Mouse (Mus musculus) hindbrain, embryonic 16.5 days (tissue): ENCODE measurements around the gene Hyls1. TPM values are rescaled to one million over a fixed set of nuclear protein-coding genes. Genes with fewer than 3 reads are reported as not detected.

Source experiments
- ATAC-seq: fragments of 200-750 bp; cut with Nextera tagmentation; 2 replicates; pipeline ENCODE4 v1.8.0; 2017; ENCODE audit warnings: moderate TSS enrichment, moderate library complexity
- H3K27ac ChIP-seq: fragments of 300-500 bp; sonication (generic); 2 replicates; pipeline ENCODE4 v1.5.1; 2014; ENCODE audit warnings: low read depth, mild to moderate bottlenecking, control low read depth, low read length, moderate library complexity
- H3K27me3 ChIP-seq: fragments of 300-500 bp; sonication (generic); replicated peaks from 2 replicates; pipeline ENCODE4 v1.6.1; 2014; ENCODE audit warnings: low read length; ENCODE audit not compliant: control insufficient read depth, insufficient read depth
- H3K36me3 ChIP-seq: fragments of 300-500 bp; sonication (generic); 2 replicates; pipeline ENCODE4 v1.6.1; 2014; ENCODE audit warnings: mild to moderate bottlenecking, low read length, moderate library complexity, mixed read lengths; ENCODE audit not compliant: control insufficient read depth, insufficient read depth
- H3K4me1 ChIP-seq: fragments of 300-500 bp; sonication (generic); 2 replicates; pipeline ENCODE4 v1.6.1; 2014; ENCODE audit warnings: low read depth, low read length; ENCODE audit not compliant: control insufficient read depth, insufficient read depth
- H3K4me2 ChIP-seq: fragments of 300-500 bp; sonication (generic); 2 replicates; pipeline ENCODE4 v1.6.1; 2014; ENCODE audit warnings: mild to moderate bottlenecking, low read length, control low read depth, moderate library complexity
- H3K4me3 ChIP-seq: fragments of 300-500 bp; sonication (generic); 2 replicates; pipeline ENCODE4 v1.5.1; 2014; ENCODE audit warnings: mild to moderate bottlenecking, low read length, control low read depth, moderate library complexity
- H3K9ac ChIP-seq: fragments of 300-500 bp; sonication (generic); 2 replicates; pipeline ENCODE4 v1.6.1; 2014; ENCODE audit warnings: low read depth, mild to moderate bottlenecking, control low read depth, low read length, moderate library complexity
- H3K9me3 ChIP-seq: fragments of 300-500 bp; sonication (generic); 2 replicates; pipeline ENCODE4 v1.6.1; 2014; ENCODE audit warnings: mild to moderate bottlenecking, low read length, moderate library complexity; ENCODE audit not compliant: control insufficient read depth
- WGBS: fragments of 180-500 bp; shearing (Covaris S2); extraction: QIAGEN DNeasy Blood & Tissue Kit; methylation state at CpG from one replicate; pipeline ENCODE4 v1.1.7; 2014; 5-methylcytosine and 5-hydroxymethylcytosine counted together
- polyA plus RNA-seq: library from polyadenylated mRNA; unstranded; fragments of >200 nt; fragmentation: Nextera tagmentation; extraction: Ambion mirVana; gene quantifications from 2 replicates; pipeline ENCODE4 v1.2.1, GENCODE M21; 2015

The Hyls1 gene
- polyA plus RNA-seq, 1 experiment from 2014 or later, result 14.8 TPM

DNA sequence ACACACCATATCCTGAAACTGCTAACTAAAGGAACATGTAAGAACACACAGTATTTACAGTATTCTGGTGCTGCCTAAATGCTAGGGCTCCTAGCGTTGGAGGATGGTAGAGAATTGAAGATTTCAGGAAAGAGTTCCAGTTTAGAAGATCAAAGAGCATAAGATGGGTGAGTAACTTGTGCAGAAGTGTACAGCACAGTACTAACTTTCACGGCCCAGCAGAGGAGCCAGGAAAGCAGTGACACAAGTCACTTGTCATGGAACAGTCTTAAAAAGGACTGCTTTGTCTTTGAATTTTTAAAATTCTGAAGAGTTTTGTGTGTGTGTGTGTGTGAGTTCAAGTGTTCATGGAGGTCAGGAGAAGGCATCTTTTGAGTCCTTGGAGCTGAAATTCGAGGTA is 2.2 kb downstream of the Hyls1 start:
- Histone ChIP-seq H3K9ac (no peak overlapping the region), H3K4me2 (no peak overlapping the region), H3K27ac (no peak overlapping the region), H3K27me3 (no peaks in the 10 kb centered on the region), H3K9me3 (no peaks in the 10 kb centered on the region), H3K4me3 (no peak overlapping the region), H3K36me3 (peaks cover 14% of the 10 kb centered on the region), H3K4me1 (peaks cover 4% of the 10 kb centered on the region)
- no peak for ATAC-seq
- WGBS, result 83% methylated on average over 3 of the region's 3 CpGs

DNA sequence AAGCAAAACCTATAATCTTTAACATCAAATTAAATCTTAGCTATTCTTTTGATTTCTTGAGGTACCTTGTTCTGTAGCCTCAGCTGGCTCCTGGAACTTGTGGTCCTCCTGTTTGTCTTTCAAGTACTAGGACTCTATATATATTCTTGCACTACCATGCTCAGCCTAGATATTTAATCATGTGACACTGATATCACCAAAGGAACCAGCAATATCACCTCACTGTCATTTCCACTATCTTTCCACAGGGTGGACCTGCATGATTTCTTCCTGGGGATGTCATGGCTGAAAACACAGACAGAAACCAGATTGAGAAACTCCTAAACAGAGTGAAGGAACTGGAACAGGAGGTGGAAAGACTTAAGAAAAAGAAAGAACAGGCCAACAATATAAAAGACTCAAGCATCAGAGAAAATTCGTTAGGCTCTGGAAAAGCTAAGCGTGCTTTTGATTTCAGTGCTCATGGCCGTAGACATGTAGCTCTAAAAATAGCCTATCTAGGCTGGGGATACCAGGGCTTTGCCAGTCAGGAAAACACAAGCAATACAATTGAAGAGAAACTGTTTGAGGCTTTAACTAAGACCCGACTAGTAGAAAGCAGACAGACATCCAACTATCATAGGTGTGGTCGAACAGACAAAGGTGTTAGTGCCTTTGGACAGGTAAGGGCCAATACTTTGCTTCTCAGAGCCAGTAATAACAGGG is 5.5 kb downstream of the Hyls1 start:
- peaks cover 23% of the 10 kb centered on the region for H3K36me3 ChIP-seq
- no peak for ATAC-seq
- 93% methylated on average over 5 of the region's 5 CpGs for WGBS

DNA sequence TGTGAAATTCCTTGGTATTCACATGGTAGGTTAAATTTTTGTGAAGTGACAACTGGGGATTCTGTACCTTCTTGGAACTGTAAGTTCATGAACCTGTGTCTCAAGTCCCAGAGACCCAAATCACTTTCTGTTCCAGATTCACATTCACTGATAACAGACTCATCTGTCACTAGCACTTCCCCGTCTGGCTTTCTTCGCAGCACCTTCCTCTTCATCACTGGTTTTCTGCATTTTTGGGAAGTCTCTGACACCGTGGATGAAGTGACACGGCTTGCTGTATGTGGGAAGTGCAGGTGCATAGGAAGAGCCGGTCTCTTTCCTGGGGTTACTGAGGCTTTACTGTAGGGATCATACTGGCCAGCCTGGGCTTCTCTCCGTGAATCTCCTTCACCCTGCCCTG is 8.6 kb downstream of the Hyls1 start:
- no peak overlapping the region for H3K9ac ChIP-seq
- H3K4me2 ChIP-seq, result no peak overlapping the region
- H3K27me3 ChIP-seq, result no peaks in the 10 kb centered on the region
- no peak overlapping the region for H3K27ac ChIP-seq
- peaks cover 11% of the 10 kb centered on the region for H3K4me1 ChIP-seq
- H3K9me3 ChIP-seq, result no peaks in the 10 kb centered on the region
- H3K4me3 ChIP-seq, result no peak overlapping the region
- 91% methylated on average over 6 of the region's 6 CpGs for WGBS
- ATAC-seq, result no peak
- peaks cover 21% of the 10 kb centered on the region for H3K36me3 ChIP-seq

More for the DNA sequence above, 5.5 kb downstream of the Hyls1 start:
- Histone ChIP-seq H3K4me1 (peaks cover 11% of the 10 kb centered on the region), H3K4me3 (no peak overlapping the region), H3K9ac (no peak overlapping the region), H3K4me2 (no peak overlapping the region), H3K9me3 (no peaks in the 10 kb centered on the region), H3K27ac (no peak overlapping the region), H3K27me3 (no peaks in the 10 kb centered on the region)

DNA sequence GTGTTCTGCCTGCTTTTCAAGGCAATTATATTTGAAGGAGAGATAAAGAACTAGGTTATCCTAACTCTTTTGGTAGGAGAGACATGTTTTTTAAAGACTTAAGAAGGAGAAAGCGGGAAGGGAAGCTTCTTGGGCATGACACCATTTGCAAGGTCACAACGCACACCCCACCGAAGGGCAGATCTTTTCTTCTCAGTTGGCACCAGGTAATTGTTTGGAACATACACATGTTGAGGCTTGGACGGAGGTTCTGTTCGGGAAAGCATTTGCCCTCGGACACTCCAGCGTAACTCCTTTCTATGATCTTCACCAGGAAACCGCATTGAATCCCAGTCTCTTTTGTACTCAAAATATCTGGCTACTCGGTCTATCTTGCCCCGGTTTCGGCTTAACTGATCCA is 9.1 kb downstream of the Hyls1 start:
- H3K9ac ChIP-seq, result no peak overlapping the region
- no peaks in the 10 kb centered on the region for H3K9me3 ChIP-seq
- no peaks in the 10 kb centered on the region for H3K27me3 ChIP-seq
- H3K27ac ChIP-seq, result no peak overlapping the region
- no peak overlapping the region for H3K4me3 ChIP-seq
- H3K36me3 ChIP-seq, result peaks cover 21% of the 10 kb centered on the region
- peaks cover 11% of the 10 kb centered on the region for H3K4me1 ChIP-seq
- WGBS, result 96% methylated on average over 11 of the region's 11 CpGs
- H3K4me2 ChIP-seq, result no peak overlapping the region
- ATAC-seq, result no peak

DNA sequence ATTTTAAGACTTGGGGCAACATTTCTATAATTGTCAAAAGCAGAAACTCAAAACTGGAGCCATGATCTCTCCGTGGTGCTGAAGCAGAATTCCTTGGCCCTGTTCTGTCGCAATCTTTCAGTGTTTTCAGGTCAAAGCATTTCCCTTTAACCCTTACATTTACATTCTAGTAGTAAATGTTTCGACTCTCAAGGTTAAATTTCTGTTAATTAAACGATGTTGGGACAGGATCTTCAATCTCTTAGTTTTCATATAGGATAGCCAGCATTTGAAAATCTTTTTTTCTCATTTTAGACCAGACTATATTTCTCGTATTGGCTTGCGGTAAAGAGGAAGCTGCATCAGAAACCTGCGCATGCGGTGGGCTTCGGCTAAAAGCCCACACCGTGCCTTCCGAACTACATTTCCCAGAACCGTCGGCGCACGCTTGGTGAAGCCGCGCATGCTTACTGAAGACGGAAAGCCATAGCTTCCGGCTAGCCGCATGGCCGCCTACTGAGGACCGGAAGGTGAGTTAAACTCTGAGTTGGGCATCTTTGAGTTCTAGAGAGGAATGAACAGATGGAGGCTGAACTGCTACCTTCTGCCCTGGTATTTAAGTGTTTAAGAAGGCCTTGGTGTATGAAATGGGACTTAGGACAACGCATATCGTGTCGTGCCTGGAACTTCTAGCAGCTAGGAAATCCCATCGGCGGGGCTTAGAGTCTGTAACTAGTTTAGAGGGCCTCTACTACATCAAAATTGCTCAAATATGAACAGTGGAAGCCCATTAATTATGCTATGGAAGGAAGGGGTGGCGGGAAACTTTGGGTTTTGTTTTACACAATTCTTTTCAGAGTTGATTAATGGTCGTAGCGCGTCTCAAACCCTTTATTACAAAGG is 10.9 kb downstream of the Hyls1 start:
- peak; percentile 92 for ATAC-seq
- H3K4me1 ChIP-seq, result peaks cover 11% of the 10 kb centered on the region
- peaks cover 12% of the 10 kb centered on the region for H3K36me3 ChIP-seq
- H3K9ac ChIP-seq, result peak overlapping the region; percentile 74
- peak overlapping the region; percentile 96 for H3K4me2 ChIP-seq
- peak overlapping the region; percentile 89 for H3K27ac ChIP-seq
- H3K27me3 ChIP-seq, result no peaks in the 10 kb centered on the region
- peak overlapping the region; percentile 64 for H3K4me3 ChIP-seq
- no peaks in the 10 kb centered on the region for H3K9me3 ChIP-seq
- 1% methylated on average over 31 of the region's 31 CpGs for WGBS

DNA sequence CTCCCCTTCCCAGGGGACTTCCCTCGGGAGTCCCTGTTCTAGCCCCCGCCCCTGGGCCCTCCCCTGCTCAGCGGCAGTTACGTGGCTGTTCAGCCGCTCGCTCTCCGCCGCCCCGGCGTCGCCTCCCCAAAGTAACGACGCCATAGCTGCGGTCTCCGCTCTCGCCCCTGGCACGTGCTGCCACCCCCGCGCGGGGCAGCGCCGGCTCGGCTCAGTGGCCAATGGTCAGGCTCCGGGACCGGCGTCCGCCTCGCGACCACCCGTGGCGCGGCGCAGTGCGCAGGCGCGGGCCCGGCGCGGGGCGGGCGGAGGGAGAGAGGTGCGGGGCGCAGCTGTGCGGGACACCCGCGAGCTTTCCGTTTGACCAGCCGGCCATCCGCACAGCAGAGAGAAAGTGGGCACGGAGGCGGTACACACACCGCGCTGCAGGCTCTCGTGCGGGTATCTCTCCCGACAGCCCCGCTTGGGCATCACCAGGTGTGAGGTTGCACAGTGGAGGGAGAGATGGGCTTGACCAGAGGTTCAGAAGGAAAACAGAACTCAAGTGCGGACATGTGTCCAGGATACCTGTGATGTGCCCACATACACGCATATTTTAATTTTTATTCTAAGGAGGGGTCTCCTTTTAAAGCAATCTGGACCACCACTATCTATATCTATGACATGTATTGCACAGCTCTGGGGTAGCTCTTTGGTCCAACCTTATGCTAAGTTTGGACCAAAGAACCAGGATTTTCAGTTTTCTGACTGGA is 11.8 kb downstream of the Hyls1 start, which contains the start of the genes Ddx25 and Pus3:
Ddx25 (minus strand) TSS at position 272 of the 752 bp plus-strand sequence.
Pus3 (plus strand) TSS at position 339 of the 752 bp plus-strand sequence.
- Histone ChIP-seq H3K27me3 (no peaks in the 10 kb centered on the region), H3K9ac (peak within 1 kb of the TSS; percentile 74), H3K27ac (peak within 1 kb of the TSS; percentile 89), H3K4me2 (peak within 1 kb of the TSS; percentile 96), H3K4me1 (peaks cover 11% of the 10 kb centered on the region), H3K9me3 (no peaks in the 10 kb centered on the region), H3K4me3 (peak within 1 kb of the TSS; percentile 64), H3K36me3 (peaks cover 12% of the 10 kb centered on the region)
- under 1% methylated on average over 59 of the region's 59 CpGs for WGBS
- peak; percentile 87 for ATAC-seq

DNA sequence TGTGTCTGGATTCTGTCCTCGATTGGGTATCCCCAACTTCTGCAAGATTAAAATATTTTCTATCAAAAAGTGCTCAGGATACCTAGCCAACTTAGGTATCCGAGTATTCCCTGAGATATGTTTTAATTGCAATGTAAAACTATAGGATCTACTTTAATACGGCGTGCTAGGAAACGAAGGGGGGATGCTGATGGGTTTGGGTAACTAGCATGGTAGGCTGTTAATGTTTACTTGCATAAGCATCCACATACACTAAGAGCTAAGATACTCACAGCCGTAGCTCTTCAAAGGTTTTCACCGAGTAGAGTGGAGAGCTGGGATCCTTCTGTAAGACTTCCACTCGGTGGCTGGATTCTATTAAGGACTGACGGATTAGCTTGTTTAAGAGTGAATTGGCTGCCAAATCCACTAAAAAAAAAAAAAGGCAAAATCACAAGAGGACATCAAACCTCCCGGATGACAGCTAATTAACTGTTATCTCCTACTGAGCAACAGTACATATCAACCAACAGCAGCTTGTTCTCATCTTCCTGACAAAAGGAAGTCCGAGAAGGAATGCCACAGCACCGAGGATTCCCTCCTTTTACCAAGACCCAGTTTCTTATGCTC is 13.6 kb downstream of the Hyls1 start:
- no peaks in the 10 kb centered on the region for H3K9me3 ChIP-seq
- H3K36me3 ChIP-seq, result peaks cover 9% of the 10 kb centered on the region
- H3K27ac ChIP-seq, result no peak overlapping the region
- H3K9ac ChIP-seq, result no peak overlapping the region
- WGBS, result 76% methylated on average over 12 of the region's 12 CpGs
- no peak overlapping the region for H3K4me3 ChIP-seq
- H3K4me2 ChIP-seq, result no peak overlapping the region
- H3K27me3 ChIP-seq, result no peaks in the 10 kb centered on the region
- peaks cover 11% of the 10 kb centered on the region for H3K4me1 ChIP-seq
- no peak for ATAC-seq

DNA sequence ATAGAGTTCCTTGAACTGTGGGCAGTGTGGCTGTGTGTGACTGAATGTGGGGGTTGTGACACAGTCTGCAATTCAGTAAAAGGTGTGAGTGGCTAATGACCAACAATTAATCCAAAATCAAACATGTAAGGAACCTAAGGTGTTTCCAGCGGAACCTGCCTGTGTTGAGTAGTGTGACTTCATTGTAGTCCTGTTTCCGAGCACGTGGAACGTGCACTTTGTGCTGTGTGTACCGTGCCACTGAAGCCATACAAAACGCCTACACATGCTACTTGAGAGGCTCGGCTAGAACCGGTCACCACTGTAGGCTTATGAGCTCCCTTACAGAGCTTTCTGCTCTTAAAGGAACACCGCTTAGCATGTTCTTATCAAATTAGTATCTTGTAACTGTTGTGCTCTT is 21.7 kb downstream of the Hyls1 start:
- Histone ChIP-seq H3K27me3 (no peaks in the 10 kb centered on the region), H3K9ac (no peak overlapping the region), H3K9me3 (no peaks in the 10 kb centered on the region), H3K36me3 (0 out of 2 replicates have a peak, but pooled peaks cover 3% of the 10 kb centered on the region), H3K4me1 (no peaks in the 10 kb centered on the region), H3K27ac (no peak overlapping the region), H3K4me3 (no peak overlapping the region), H3K4me2 (no peak overlapping the region)
- 83% methylated on average over 9 of the region's 9 CpGs for WGBS
- ATAC-seq, result no peak
